Mouse (Mus musculus) cortical plate, adult 2 months (tissue): ENCODE data around the gene Olfr1029. TPM values are rescaled to one million over a fixed set of nuclear protein-coding genes. Genes with fewer than 3 reads are reported as not detected.
A peak's percentile ranks its signal among the peaks of the same experiment; 100 is the strongest.
"Not testable (repeated sequence)": the region's sequence is repeated elsewhere in the genome, so short reads cannot be mapped to it uniquely, and the experiment has no call there.

Source experiments
- H3K27ac ChIP-seq: fragments of 200-500 bp; 2 replicates; pipeline ENCODE4 v1.5.1; 2012; ENCODE audit warnings: low read length, control low read depth, inconsistent platforms; ENCODE audit not compliant: insufficient read depth
- H3K4me1 ChIP-seq: fragments of 200-500 bp; 2 replicates; pipeline ENCODE4 v1.6.1; 2011; ENCODE audit warnings: low read length; ENCODE audit not compliant: control insufficient read depth, insufficient read depth
- H3K4me3 ChIP-seq: fragments of 200-500 bp; 2 replicates; pipeline ENCODE4 v1.5.1; 2011; ENCODE audit warnings: mild to moderate bottlenecking, low read length, control low read depth; ENCODE audit not compliant: insufficient read depth
- CTCF ChIP-seq: fragments of 200-500 bp; IDR thresholded peaks from 2 replicates; pipeline ENCODE4 v1.5.1; 2011; ENCODE audit warnings: mild to moderate bottlenecking, control low read depth, low read length; ENCODE audit not compliant: insufficient read depth; ENCODE audit errors: extremely low read depth
- POLR2A ChIP-seq: fragments of 200-500 bp; IDR thresholded peaks from 2 replicates; pipeline ENCODE4 v1.6.1; 2011; ENCODE audit warnings: mild to moderate bottlenecking, low read length, control low read depth; ENCODE audit not compliant: insufficient read depth; ENCODE audit errors: extremely low read depth
- polyA plus RNA-seq: library from polyadenylated mRNA; depleted of rRNA; stranded (reverse); fragments of >200 nt; gene quantifications from 2 replicates; pipeline ENCODE4 v1.2.3, GENCODE M21; 2012; rRNA removed

Gene Olfr1029
- polyA plus RNA-seq, result 0.06 TPM in 1 of 2 replicates, not detected in the other

GRCm38 (mm10) chr2:85973595-85973994 lies at the start of gene Olfr1029:
Olfr1029 (plus strand) TSS chr2:85973895.
- no peak for TF ChIP-seq CTCF
- TF ChIP-seq POLR2A, result no peak
- Histone ChIP-seq H3K4me3 (no peak within 1 kb of the TSS), H3K27ac (no peak within 1 kb of the TSS), H3K4me1 (no peaks in the 10 kb centered on the region)

GRCm38 (mm10) chr2:85950137-85950536 lies 23.6 kb upstream of the Olfr1029 start, which contains the start of gene Olfr1028:
Olfr1028 (plus strand) TSS chr2:85950437.
- Histone ChIP-seq H3K4me3 (no peak within 1 kb of the TSS), H3K4me1 (no peaks in the 10 kb centered on the region), H3K27ac (no peak within 1 kb of the TSS)
- TF ChIP-seq CTCF (no peak), POLR2A (no peak)

- TF ChIP-seq POLR2A (no peak), CTCF (no peak)
- no peak within 1 kb of the TSS for H3K27ac ChIP-seq
- H3K4me1 ChIP-seq, result no peaks in the 10 kb centered on the region
- H3K4me3 ChIP-seq, result no peak within 1 kb of the TSS
These were observed 5.3 kb downstream of the Olfr1029 start, which contains the start of gene Olfr1030 for GRCm38 (mm10) chr2:85978976-85979375. Olfr1030 (plus strand) TSS chr2:85979276.

GRCm38 (mm10) chr2:85990004-85990403 lies 16.3 kb downstream of the Olfr1029 start, which contains the start of gene Olfr1031:
Olfr1031 (plus strand) TSS chr2:85990304.
- TF ChIP-seq CTCF (no peak), POLR2A (no peak)
- Histone ChIP-seq H3K27ac (no peak within 1 kb of the TSS), H3K4me1 (no peaks in the 10 kb centered on the region), H3K4me3 (no peak within 1 kb of the TSS)

GRCm38 (mm10) chr2:86005240-86005639 lies 31.5 kb downstream of the Olfr1029 start, which contains the start of gene Olfr1032:
Olfr1032 (plus strand) TSS chr2:86005540.
- Histone ChIP-seq H3K4me1 (no peaks in the 10 kb centered on the region), H3K27ac (no peak within 1 kb of the TSS), H3K4me3 (no peak within 1 kb of the TSS)
- TF ChIP-seq POLR2A (no peak), CTCF (no peak)

GRCm38 (mm10) chr2:86020406-86020805 lies 46.7 kb downstream of the Olfr1029 start, which contains the start of gene Olfr1033:
Olfr1033 (plus strand) TSS chr2:86020633.
- peak within 1 kb of the TSS; percentile 39; the same call in 1 of the 2 replicates for H3K4me3 ChIP-seq
- not testable (repeated sequence) for H3K4me1 ChIP-seq, H3K27ac ChIP-seq

- not testable (repeated sequence) for H3K27ac ChIP-seq, H3K4me3 ChIP-seq, H3K4me1 ChIP-seq
These were observed 47.8 kb downstream of the Olfr1029 start for GRCm38 (mm10) chr2:86021518-86021917.

Other genes starting within 250 kb of the Olfr1029 start
- not detected in 2 replicates for gene Olfr1012, start 211.1 kb upstream of the Olfr1029 start, polyA plus RNA-seq
- not detected in 2 replicates for gene Olfr1013, start 206.8 kb upstream of the Olfr1029 start, polyA plus RNA-seq
- not detected in 2 replicates for gene Olfr1014, start 201.2 kb upstream of the Olfr1029 start, polyA plus RNA-seq
- not detected in 2 replicates for gene Olfr1015, start 191.9 kb upstream of the Olfr1029 start, polyA plus RNA-seq
- gene Olfr1016, start 171.4 kb upstream of the Olfr1029 start, polyA plus RNA-seq, result not detected in 2 replicates
- not detected in 2 replicates for gene Olfr1018, start 155.4 kb upstream of the Olfr1029 start, polyA plus RNA-seq
- not detected in 2 replicates for gene Olfr1019, start 128.4 kb upstream of the Olfr1029 start, polyA plus RNA-seq
- not detected in 2 replicates for gene Olfr1020, start 126.9 kb upstream of the Olfr1029 start, polyA plus RNA-seq
- not detected in 2 replicates for gene Olfr1022, start 105.3 kb upstream of the Olfr1029 start, polyA plus RNA-seq
- gene Olfr1023, start 88.3 kb upstream of the Olfr1029 start, polyA plus RNA-seq, result not detected in 2 replicates
- not detected in 2 replicates for gene Olfr1024, start 68.8 kb upstream of the Olfr1029 start, polyA plus RNA-seq
- gene Olfr1025-ps1, start 58.7 kb upstream of the Olfr1029 start, polyA plus RNA-seq, result not detected in 2 replicates
- gene Olfr1026, start 52.3 kb upstream of the Olfr1029 start, polyA plus RNA-seq, result not detected in 2 replicates
- not detected in 2 replicates for gene Olfr1028, start 23.5 kb upstream of the Olfr1029 start, polyA plus RNA-seq
- gene Olfr1030, start 5.4 kb downstream of the Olfr1029 start, polyA plus RNA-seq, result not detected in 2 replicates
- not detected in 2 replicates for gene Olfr1031, start 16.4 kb downstream of the Olfr1029 start, polyA plus RNA-seq
- not detected in 2 replicates for gene Olfr1032, start 31.6 kb downstream of the Olfr1029 start, polyA plus RNA-seq
- gene Olfr1033, start 46.7 kb downstream of the Olfr1029 start, polyA plus RNA-seq, result 0.13 and 0.17 TPM in 2 replicates
- 0.02 TPM in 1 of 2 replicates, not detected in the other for gene Olfr1034, start 72.0 kb downstream of the Olfr1029 start, polyA plus RNA-seq
- gene Olfr1036, start 100.1 kb downstream of the Olfr1029 start, polyA plus RNA-seq, result not detected in 2 replicates
- gene Olfr1037, start 113.5 kb downstream of the Olfr1029 start, polyA plus RNA-seq, result not detected in 2 replicates
- gene Olfr1039, start 162.0 kb downstream of the Olfr1029 start, polyA plus RNA-seq, result not detected in 2 replicates
- gene Olfr1040, start 172.8 kb downstream of the Olfr1029 start, polyA plus RNA-seq, result not detected in 2 replicates
- gene Olfr1042, start 187.9 kb downstream of the Olfr1029 start, polyA plus RNA-seq, result not detected in 2 replicates
- gene Olfr1043, start 193.6 kb downstream of the Olfr1029 start, polyA plus RNA-seq, result not detected in 2 replicates
- not detected in 2 replicates for gene Olfr1044, start 203.9 kb downstream of the Olfr1029 start, polyA plus RNA-seq
- gene Olfr52, start 211.8 kb downstream of the Olfr1029 start, polyA plus RNA-seq, result not detected in 2 replicates
- not detected in 2 replicates for gene Olfr1045, start 229.1 kb downstream of the Olfr1029 start, polyA plus RNA-seq
- gene Olfr1046, start 245.4 kb downstream of the Olfr1029 start, polyA plus RNA-seq, result not detected in 2 replicates